Mouse (Mus musculus) megakaryocyte, embryonic 14.5 days (primary cell): ENCODE results near the gene 1700029I15Rik.

Source experiments
- FLI1 ChIP-seq: IDR thresholded peaks from 2 replicates; pipeline ENCODE4 v1.6.1; 2012; ENCODE audit warnings: low read length, inconsistent platforms, mixed read lengths
- GATA1 ChIP-seq: IDR thresholded peaks from 3 replicates; pipeline ENCODE4 v1.6.1; 2012; ENCODE audit warnings: mixed read lengths, low read length, inconsistent platforms, borderline replicate concordance

DNA sequence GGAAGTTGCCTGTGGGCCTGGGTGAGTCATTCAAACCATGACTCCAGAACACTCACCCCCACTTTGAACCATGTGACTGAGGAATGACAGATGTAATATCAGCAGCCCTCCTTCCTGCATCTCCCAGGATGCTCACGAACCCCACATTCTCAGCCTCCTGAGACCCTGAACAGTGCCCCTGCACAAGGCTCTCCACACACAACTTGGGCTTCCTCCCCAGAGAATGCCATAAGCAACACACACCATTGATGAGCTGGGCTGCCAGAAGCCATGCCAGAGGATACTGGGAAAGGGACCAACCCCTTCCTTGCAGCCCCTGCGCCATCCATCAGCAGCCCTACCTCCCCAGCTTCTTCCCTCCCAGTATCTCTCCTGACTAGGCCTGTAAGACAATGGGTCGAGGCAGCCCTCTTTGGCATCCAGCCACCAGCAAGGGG, 5.8 kb downstream of the 1700029I15Rik start:
- TF ChIP-seq GATA1: no peak
- TF ChIP-seq FLI1: no peak
